Mouse (Mus musculus) midbrain, embryonic 10.5 days (tissue): ENCODE data around the gene Nfia. TPM values are rescaled to one million over a fixed set of nuclear protein-coding genes. Genes with fewer than 3 reads are reported as not detected.

Experiments used
- DNase-seq: peaks from one replicate; pipeline ENCODE4 v3.0.0-alpha.2; 2017; ENCODE audit warnings: low spot score
- H3K27ac ChIP-seq: fragments of 300-500 bp; sonication (generic); replicated peaks from 2 replicates; pipeline ENCODE4 v1.5.1; 2016; ENCODE audit warnings: mild to moderate bottlenecking
- H3K27me3 ChIP-seq: fragments of 300-500 bp; sonication (generic); 2 replicates; pipeline ENCODE4 v1.6.1; 2016; ENCODE audit warnings: low read depth, mild to moderate bottlenecking; ENCODE audit not compliant: poor library complexity, severe bottlenecking
- H3K36me3 ChIP-seq: fragments of 300-500 bp; sonication (generic); 2 replicates; pipeline ENCODE4 v1.6.1; 2016; ENCODE audit warnings: mild to moderate bottlenecking, moderate library complexity
- H3K4me1 ChIP-seq: fragments of 300-500 bp; sonication (generic); 2 replicates; pipeline ENCODE4 v1.6.1; 2016
- H3K4me3 ChIP-seq: fragments of 300-500 bp; sonication (generic); 2 replicates; pipeline ENCODE4 v1.5.1; 2016; ENCODE audit warnings: mild to moderate bottlenecking, moderate library complexity
- H3K9me3 ChIP-seq: fragments of 300-500 bp; sonication (generic); replicated peaks from 2 replicates; pipeline ENCODE4 v1.6.1; 2016; ENCODE audit warnings: mild to moderate bottlenecking
- WGBS: fragments of 180-500 bp; shearing (Covaris S2); methylation state at CpG from one replicate; pipeline ENCODE4 v1.1.7; 2016; 5-methylcytosine and 5-hydroxymethylcytosine counted together
- polyA plus RNA-seq: library from polyadenylated mRNA; unstranded; fragments of >200 nt; fragmentation: Nextera tagmentation; extraction: Ambion mirVana; gene quantifications from 2 replicates; pipeline ENCODE4 v1.2.1, GENCODE M21; 2016

The Nfia gene
- polyA plus RNA-seq, 1 experiment from 2014 or later, result 5.9 TPM

DNA sequence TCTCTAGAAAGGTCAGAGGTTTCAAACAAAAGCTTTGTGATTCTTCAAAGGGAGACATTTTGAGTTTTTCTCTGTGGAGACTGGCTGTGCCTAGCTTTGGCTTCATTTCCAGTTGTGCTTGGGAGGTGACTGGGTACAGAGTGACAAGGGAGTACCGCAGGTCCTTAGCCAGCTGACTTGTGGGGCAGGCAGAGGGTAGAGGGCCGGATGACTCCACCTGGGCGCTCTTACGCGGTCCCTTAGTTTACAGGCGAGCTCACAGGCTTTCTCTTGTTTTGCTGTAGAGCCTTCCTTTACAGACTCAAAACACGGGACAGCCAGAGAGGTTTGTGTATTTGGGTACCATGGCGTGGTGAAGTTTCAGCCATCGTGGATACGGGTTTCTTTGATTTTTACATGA is 21.4 kb downstream of the Nfia start:
- 78% methylated on average over 10 of the region's 10 CpGs for WGBS
- Histone ChIP-seq H3K4me3 (no peak overlapping the region), H3K27ac (no peak overlapping the region), H3K27me3 (peaks cover 46% of the 10 kb centered on the region), H3K4me1 (0 out of 2 replicates have a peak, but pooled peaks cover 7% of the 10 kb centered on the region), H3K9me3 (no peaks in the 10 kb centered on the region), H3K36me3 (no peaks in the 10 kb centered on the region)
- DNase-seq, result no peak

DNA sequence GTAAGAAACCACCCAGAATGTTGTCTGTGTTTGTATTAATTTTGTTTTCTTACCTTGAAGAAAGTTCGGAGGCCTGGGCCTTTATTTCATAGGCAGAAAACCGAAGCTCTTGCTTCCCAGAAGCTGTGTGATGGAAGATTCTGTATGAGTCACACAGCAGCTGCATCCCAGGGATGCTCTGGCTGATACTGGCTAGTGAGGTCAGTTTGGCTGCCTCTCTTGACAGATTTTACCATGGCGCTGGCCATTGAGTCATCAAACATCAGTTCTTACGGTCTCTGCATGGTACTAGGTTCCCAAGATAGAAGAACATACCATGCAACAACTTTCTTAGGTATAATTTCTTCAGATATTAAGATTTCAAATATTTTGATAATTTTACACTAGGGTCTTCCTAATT is 22.3 kb downstream of the Nfia start:
- H3K9me3 ChIP-seq, result no peaks in the 10 kb centered on the region
- no peaks in the 10 kb centered on the region; the same call in 1 of the 2 replicates for H3K36me3 ChIP-seq
- no peak overlapping the region for H3K4me3 ChIP-seq
- H3K27ac ChIP-seq, result no peak overlapping the region
- 90% methylated on average over 4 of the region's 4 CpGs for WGBS
- peaks cover 37% of the 10 kb centered on the region for H3K27me3 ChIP-seq
- 0 out of 2 replicates have a peak, but pooled peaks cover 7% of the 10 kb centered on the region for H3K4me1 ChIP-seq
- DNase-seq, result no peak

DNA sequence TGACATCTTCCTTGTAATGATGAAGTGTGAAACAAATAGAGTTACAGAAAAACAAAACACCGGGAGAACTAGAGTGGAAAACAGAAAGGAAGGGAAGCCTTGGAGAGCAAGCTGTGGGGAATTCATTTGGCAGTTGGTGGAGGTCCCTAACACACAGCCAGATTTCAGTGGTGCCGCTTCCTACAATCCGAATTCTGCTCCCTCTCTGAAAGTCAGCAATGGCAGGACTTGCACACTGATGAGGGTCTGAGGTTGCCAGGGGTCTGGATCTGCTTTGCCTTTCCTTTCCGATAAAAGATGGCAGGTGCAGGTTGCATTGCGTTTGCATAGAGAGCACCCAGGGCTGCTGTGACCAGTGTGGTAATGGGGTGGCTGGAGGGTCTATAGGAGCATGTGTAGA is 23.4 kb downstream of the Nfia start:
- H3K27ac ChIP-seq, result no peak overlapping the region
- DNase-seq, result no peak
- H3K36me3 ChIP-seq, result no peaks in the 10 kb centered on the region; the same call in 1 of the 2 replicates
- peaks cover 30% of the 10 kb centered on the region for H3K27me3 ChIP-seq
- no peak overlapping the region for H3K4me3 ChIP-seq
- WGBS, result 87% methylated on average over 5 of the region's 5 CpGs
- H3K4me1 ChIP-seq, result 0 out of 2 replicates have a peak, but pooled peaks cover 7% of the 10 kb centered on the region
- H3K9me3 ChIP-seq, result no peaks in the 10 kb centered on the region

DNA sequence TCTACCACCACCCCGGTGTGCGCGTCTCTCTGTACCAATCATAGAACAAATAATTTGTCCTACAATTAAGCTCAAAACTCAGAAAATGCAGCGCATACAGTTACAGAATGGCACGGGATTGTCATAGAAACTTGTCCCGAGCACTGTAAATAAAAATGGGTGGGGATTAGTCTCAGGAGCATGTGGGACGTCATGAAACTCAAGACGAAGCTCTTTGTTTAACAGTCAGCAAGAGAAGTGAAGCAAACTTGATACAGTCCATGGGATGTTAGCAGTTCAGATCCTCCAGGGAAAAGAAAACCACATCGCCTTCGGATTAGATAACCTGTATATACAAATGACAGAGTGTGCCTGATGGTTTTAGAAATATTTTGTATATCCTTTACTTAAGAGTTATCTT is 24.0 kb downstream of the Nfia start:
- H3K4me3 ChIP-seq, result no peak overlapping the region
- no peak for DNase-seq
- WGBS, result 88% methylated on average over 10 of the region's 10 CpGs
- H3K27me3 ChIP-seq, result peaks cover 24% of the 10 kb centered on the region
- no peaks in the 10 kb centered on the region for H3K9me3 ChIP-seq
- H3K27ac ChIP-seq, result no peak overlapping the region
- 0 out of 2 replicates have a peak, but pooled peaks cover 7% of the 10 kb centered on the region for H3K4me1 ChIP-seq
- H3K36me3 ChIP-seq, result no peaks in the 10 kb centered on the region; the same call in 1 of the 2 replicates

DNA sequence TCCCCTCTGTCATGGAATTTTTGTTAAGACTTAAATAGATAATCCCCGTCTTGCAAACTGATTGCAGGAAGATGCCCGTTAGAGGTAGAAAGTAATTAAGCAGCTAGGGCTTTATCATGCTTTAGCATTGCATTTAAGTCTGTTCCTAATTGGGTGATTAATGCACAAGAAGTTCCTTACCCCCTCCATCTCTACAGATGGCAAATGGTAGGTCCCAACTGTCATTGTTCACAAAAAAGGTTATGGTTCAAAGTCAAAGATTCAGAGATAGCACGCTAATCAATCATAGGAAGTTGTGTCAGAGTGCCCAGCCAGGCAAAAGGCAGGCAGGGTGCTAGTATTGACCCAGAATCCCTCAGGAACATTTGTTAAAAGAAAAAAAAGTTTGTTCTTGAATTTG is 31.3 kb downstream of the Nfia start:
- 87% methylated on average over 3 of the region's 3 CpGs for WGBS
- Histone ChIP-seq H3K27me3 (no peaks in the 10 kb centered on the region), H3K4me3 (no peak overlapping the region), H3K27ac (no peak overlapping the region), H3K4me1 (peaks cover 7% of the 10 kb centered on the region; the same call in 1 of the 2 replicates), H3K9me3 (no peaks in the 10 kb centered on the region), H3K36me3 (peaks cover 6% of the 10 kb centered on the region)
- DNase-seq, result no peak

DNA sequence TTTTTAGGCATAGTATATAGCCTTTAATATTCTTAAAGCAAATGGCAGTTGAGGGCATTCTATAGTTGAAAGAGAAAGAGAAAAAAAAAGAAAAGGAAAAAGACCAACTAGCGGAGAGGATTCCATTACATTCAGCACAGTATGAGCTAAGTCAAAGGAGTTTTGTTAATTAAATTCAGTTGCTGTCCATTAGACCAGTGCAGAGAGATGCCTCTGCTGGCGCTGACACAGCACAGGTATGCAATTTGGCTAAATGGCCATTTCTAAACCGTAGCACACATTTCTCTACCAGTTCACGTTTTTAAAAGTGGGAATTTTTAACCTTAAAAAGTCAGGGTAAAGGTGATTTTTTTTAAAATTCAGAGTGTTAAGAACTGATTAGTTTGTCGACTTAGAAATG is 32.1 kb downstream of the Nfia start:
- Histone ChIP-seq H3K27me3 (no peaks in the 10 kb centered on the region), H3K9me3 (no peaks in the 10 kb centered on the region), H3K4me3 (no peak overlapping the region), H3K27ac (no peak overlapping the region), H3K36me3 (peaks cover 6% of the 10 kb centered on the region), H3K4me1 (peaks cover 7% of the 10 kb centered on the region; the same call in 1 of the 2 replicates)
- no peak for DNase-seq
- 75% methylated on average over 5 of the region's 5 CpGs for WGBS

DNA sequence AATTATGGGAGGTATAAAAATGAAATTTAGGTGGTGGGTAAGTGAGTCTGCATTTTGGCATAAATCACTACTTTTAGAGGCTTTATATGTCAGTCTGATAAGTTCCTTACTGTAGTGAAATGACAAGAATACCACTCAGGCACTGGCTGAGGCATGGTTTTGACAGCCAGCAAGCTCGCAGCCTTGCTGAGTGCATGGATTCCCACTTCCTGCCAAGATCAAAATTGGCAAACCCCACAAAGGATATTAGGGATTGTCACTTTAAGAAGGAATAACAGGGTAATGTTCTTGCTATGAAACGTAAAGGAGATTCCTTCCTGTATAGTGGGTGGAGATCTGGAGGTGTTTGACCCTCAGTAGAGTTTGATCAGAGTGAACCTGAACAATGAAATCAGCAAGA is 32.7 kb downstream of the Nfia start:
- no peaks in the 10 kb centered on the region for H3K27me3 ChIP-seq
- H3K27ac ChIP-seq, result no peak overlapping the region
- H3K9me3 ChIP-seq, result no peaks in the 10 kb centered on the region
- DNase-seq, result no peak
- 86% methylated on average over 2 of the region's 2 CpGs for WGBS
- peaks cover 7% of the 10 kb centered on the region; the same call in 1 of the 2 replicates for H3K4me1 ChIP-seq
- H3K36me3 ChIP-seq, result peaks cover 6% of the 10 kb centered on the region
- no peak overlapping the region for H3K4me3 ChIP-seq

DNA sequence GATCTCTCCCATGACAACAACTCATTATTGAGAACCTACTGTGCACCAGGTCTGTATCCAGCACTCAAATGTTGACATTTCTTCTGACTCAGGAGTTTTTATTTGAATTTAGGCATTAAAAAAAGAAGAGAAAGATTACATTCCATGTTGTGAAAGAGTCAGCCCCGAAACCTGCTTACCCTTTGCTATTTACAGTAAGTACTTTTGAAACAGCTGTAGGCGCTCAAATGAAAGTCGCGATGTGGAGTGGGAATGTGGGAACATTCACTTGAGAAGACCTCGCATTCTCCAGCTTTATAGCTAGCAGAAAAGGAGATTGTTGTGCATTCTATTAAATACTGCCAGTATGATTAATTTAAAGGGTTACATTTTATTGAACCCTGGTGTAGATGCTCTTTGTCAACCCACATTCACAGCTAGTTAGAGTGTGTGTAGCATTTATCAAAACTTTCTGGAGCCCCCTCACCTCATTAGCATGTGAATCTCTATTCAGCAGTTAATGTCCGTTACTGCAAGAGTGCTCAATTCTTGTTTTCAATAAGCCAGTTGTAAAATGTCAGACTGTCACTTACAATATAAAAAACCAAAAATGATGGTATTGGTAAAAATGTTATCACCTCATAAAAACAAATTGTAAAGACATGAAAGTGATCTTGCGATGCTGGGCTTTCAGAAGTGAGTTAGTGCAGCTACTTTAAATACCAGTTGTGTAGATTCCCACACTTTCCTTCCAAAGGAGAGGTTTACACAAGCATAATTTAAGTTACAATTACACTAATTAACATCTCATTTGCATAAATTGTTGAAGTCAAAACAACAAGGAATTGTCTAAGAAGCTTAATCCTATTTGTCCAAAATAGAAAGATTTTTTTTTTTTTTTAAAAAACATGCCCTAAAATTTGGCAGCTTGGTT is 33.6 kb downstream of the Nfia start:
- no peaks in the 10 kb centered on the region for H3K9me3 ChIP-seq
- WGBS, result 77% methylated on average over 7 of the region's 7 CpGs
- DNase-seq, result no peak

DNA sequence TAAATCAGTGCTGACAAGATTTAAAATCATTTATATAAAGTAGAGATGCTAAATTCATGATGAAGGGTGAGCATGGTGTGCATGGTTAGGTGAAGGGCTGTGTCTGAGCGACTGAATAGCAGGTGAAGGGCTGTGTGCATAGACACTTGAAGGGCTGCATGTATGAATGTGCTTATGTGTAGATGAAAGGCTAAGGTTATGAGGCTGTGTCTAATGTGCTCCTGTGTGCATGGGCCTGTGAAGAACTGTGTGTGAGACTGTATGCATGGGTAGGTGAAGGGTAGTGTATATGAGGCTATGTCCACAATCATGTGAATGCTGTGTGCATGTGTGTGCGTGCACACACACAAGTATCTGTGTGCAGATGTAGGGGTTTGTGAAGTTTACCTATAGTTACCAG is 34.4 kb downstream of the Nfia start:
- peaks cover 7% of the 10 kb centered on the region; the same call in 1 of the 2 replicates for H3K4me1 ChIP-seq
- no peaks in the 10 kb centered on the region for H3K27me3 ChIP-seq
- H3K9me3 ChIP-seq, result no peaks in the 10 kb centered on the region
- WGBS, result 87% methylated on average over 2 of the region's 2 CpGs
- H3K27ac ChIP-seq, result no peak overlapping the region
- peaks cover 6% of the 10 kb centered on the region for H3K36me3 ChIP-seq
- H3K4me3 ChIP-seq, result no peak overlapping the region
- no peak for DNase-seq

More for the DNA sequence above, 33.6 kb downstream of the Nfia start:
- H3K4me3 ChIP-seq, result no peak overlapping the region
- peaks cover 7% of the 10 kb centered on the region; the same call in 1 of the 2 replicates for H3K4me1 ChIP-seq
- no peaks in the 10 kb centered on the region for H3K27me3 ChIP-seq
- peaks cover 6% of the 10 kb centered on the region for H3K36me3 ChIP-seq
- H3K27ac ChIP-seq, result no peak overlapping the region

DNA sequence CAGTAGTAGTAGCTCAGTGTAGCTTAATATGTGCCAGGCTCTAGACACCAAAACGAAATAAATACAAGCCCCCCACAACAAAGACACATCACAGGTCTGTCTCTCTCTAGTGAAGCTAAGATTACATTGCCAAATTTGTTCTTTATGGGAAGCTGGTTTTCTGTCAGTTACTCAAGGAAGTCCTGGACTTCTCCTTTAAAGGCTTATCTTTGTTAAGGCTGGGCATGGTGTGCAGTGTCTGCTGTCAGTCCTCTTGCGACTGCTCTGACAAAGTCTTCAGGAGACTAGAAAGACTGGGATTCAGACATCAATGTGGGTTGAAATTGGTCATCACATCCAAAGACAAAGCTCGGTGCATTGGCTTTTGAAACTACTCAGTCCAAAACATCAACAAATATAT is 36.4 kb downstream of the Nfia start:
- Histone ChIP-seq H3K36me3 (no peaks in the 10 kb centered on the region), H3K4me3 (no peak overlapping the region), H3K27me3 (no peaks in the 10 kb centered on the region), H3K27ac (no peak overlapping the region), H3K4me1 (peaks cover 7% of the 10 kb centered on the region; the same call in 1 of the 2 replicates), H3K9me3 (no peaks in the 10 kb centered on the region)
- 85% methylated on average over 3 of the region's 3 CpGs for WGBS
- no peak for DNase-seq

DNA sequence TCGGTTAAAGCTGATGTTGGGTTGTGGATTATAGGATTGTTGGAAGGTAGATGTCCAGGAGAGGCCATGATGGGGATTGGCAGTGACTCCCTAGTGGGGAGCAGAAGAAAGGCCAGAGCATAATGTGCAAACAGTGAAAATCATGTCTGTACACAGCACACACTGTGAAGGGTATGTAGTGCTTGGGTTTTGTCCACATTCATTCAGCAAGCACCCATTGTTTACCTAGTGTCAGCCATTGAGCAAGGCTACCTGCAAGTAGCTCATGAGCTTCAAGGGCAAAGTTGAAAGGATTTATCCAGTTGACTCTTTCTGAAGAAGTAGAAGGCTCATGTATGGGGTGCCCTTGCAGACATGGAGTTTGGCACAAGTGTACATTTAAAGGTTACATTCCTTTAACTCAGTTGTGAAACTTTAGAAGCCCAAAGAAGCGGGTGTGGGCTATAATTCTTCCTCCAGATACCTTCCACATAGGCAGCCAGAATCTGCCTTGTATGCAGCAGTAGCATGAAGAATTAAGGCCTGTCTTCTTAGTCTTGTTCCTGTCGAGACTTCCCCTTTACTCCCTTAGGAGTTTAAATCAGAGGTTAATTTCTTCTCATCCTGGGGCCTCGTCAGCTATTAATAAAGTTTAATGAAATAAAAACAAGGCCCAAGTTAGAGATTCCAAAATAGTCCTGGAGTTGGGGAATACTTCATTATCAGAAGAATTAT is 37.2 kb downstream of the Nfia start:
- 76% methylated on average over 4 of the region's 4 CpGs for WGBS
- no peak for DNase-seq
- no peak overlapping the region for H3K27ac ChIP-seq
- H3K4me1 ChIP-seq, result peaks cover 7% of the 10 kb centered on the region; the same call in 1 of the 2 replicates
- H3K9me3 ChIP-seq, result no peaks in the 10 kb centered on the region
- H3K36me3 ChIP-seq, result no peaks in the 10 kb centered on the region
- no peaks in the 10 kb centered on the region for H3K27me3 ChIP-seq
- no peak overlapping the region for H3K4me3 ChIP-seq

DNA sequence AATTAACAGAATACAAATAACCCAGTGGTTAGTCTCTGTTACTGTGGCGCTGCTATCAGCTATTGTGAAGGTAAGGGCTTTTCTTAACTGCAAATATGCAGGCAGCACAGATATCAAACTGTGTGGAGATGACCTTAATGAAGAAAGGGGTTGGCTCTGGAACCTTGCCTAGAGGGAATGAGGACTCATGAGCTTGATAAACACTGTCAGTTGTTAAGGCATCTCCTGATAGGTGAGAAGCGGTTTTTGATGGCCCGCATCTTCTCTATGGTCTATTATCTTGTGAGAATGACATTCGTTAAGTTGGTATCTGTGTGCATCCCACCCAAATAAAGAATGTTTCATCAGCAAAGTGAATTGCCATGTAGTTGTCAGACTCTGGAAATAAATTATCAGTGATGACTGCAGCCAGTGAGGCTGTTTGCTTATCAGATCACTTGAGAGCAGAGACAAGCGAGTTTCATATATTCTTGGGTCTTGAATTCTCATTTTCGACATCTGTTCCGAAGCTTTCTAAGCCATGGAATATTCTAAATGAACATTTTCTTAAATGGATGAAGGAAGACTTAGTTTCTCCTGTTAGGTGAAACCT is 37.9 kb downstream of the Nfia start:
- WGBS, result 92% methylated on average over 7 of the region's 7 CpGs
- no peak for DNase-seq
- Histone ChIP-seq H3K9me3 (no peaks in the 10 kb centered on the region), H3K4me3 (no peak overlapping the region), H3K27ac (no peak overlapping the region), H3K4me1 (peaks cover 7% of the 10 kb centered on the region; the same call in 1 of the 2 replicates), H3K36me3 (no peaks in the 10 kb centered on the region), H3K27me3 (no peaks in the 10 kb centered on the region)
